Mouse (Mus musculus) gastrocnemius, postnatal 36 days (tissue): ENCODE data around the gene Folr2. TPM values are rescaled to one million over a fixed set of nuclear protein-coding genes. Genes with fewer than 3 reads are reported as not detected.
A peak's percentile ranks its signal among the peaks of the same experiment; 100 is the strongest.

Source experiments
- DNase-seq, 2 experiments: peaks; one replicate each; pipeline ENCODE4 v3.0.0; 2022
- intact Hi-C: fragments of 180-260 bp; cut with DNase I; formaldehyde crosslinking; loops from one replicate; pipeline ENCODE4 v1.15.1; 2025
- total RNA-seq, 2 experiments: library from RNA; stranded (reverse); gene quantifications; 2 replicates each; pipeline ENCODE4 v1.2.3; 2021

Gene Folr2
- total RNA-seq, 2 experiments from 2014 or later: 1.3 to 2.0 TPM

- intact Hi-C loops: no loop called here
- peak in 1 of 2 experiments; percentile 6 for DNase-seq
Observed at GRCm38 (mm10) chr7:101868241-101869162, 11.5 kb upstream of the Folr2 start.

GRCm38 (mm10) chr7:101867482-101867881 is 10.5 kb upstream of the Folr2 start:
- DNase-seq: no peak
- intact Hi-C loops: no loop called here

GRCm38 (mm10) chr7:101866491-101867265 is 9.7 kb upstream of the Folr2 start:
- intact Hi-C loops: no loop called here
- no peak for DNase-seq

- no peak for DNase-seq
- intact Hi-C loops: no loop called here
Observed at GRCm38 (mm10) chr7:101863415-101863814, 6.4 kb upstream of the Folr2 start, which contains the start of gene Anapc15. Gene Anapc15 (plus strand): TSS chr7:101863715.

GRCm38 (mm10) chr7:101862291-101862690 is 5.3 kb upstream of the Folr2 start:
- intact Hi-C loops: no loop called here
- DNase-seq: no peak

GRCm38 (mm10) chr7:101860978-101861377 is 4.0 kb upstream of the Folr2 start:
- intact Hi-C loops: no loop called here
- DNase-seq: no peak

GRCm38 (mm10) chr7:101858362-101858761 is 1.4 kb upstream of the Folr2 start:
- intact Hi-C loops: no loop called here
- DNase-seq: no peak

GRCm38 (mm10) chr7:101853816-101854215 is 3.2 kb downstream of the Folr2 start:
- no peak for DNase-seq
- intact Hi-C loops: no loop called here

GRCm38 (mm10) chr7:101852846-101853245 is 4.1 kb downstream of the Folr2 start:
- DNase-seq: no peak
- intact Hi-C loops: no loop called here

- DNase-seq: no peak
- intact Hi-C loops: no loop called here
Observed at GRCm38 (mm10) chr7:101851689-101852088, 5.3 kb downstream of the Folr2 start.

- intact Hi-C loops: loop anchor here (1.0 to 2.0 kb wide), 2 partner anchors 17 to 41 kb away; no protein-coding TSS in a partner anchor
- no peak for DNase-seq
Observed at GRCm38 (mm10) chr7:101847934-101848333, 9.1 kb downstream of the Folr2 start.

- DNase-seq: no peak
- intact Hi-C loops: no loop called here
Observed at GRCm38 (mm10) chr7:101844186-101844585, 12.8 kb downstream of the Folr2 start.

- peak; percentile 83 to 85 for DNase-seq
- intact Hi-C loops: loop anchor here (5.0 kb wide), 2 partner anchors 59 to 161 kb away; no protein-coding TSS in a partner anchor
Observed at GRCm38 (mm10) chr7:101837606-101838471, 19.2 kb downstream of the Folr2 start, which contains the start of gene Inppl1. Gene Inppl1 (minus strand): TSS chr7:101838229.

- no peak for DNase-seq
- intact Hi-C loops: loop anchor here (5.0 kb wide), 2 partner anchors 60 to 160 kb away; no protein-coding TSS in a partner anchor
Observed at GRCm38 (mm10) chr7:101837154-101837605, 19.8 kb downstream of the Folr2 start.

GRCm38 (mm10) chr7:101836271-101837153 is 20.5 kb downstream of the Folr2 start:
- DNase-seq: peak; percentile 31 to 60
- intact Hi-C loops: loop anchor here (5.0 kb wide), 2 partner anchors 61 to 159 kb away; no protein-coding TSS in a partner anchor

GRCm38 (mm10) chr7:101835457-101836109 is 21.4 kb downstream of the Folr2 start:
- DNase-seq: no peak
- intact Hi-C loops: loop anchor here (5.0 kb wide), 2 partner anchors 62 to 158 kb away; no protein-coding TSS in a partner anchor

- intact Hi-C loops: loop anchor here (5.0 kb wide), 2 partner anchors 62 to 158 kb away; no protein-coding TSS in a partner anchor
- DNase-seq: no peak
Observed at GRCm38 (mm10) chr7:101834903-101835302, 22.1 kb downstream of the Folr2 start.

- no peak for DNase-seq
- intact Hi-C loops: no loop called here
Observed at GRCm38 (mm10) chr7:101833916-101834584, 22.9 kb downstream of the Folr2 start.
